Mouse (Mus musculus): Measurements from ENCODE around the gene Fars2.
A peak's percentile ranks its signal among the peaks of the same experiment; 100 is the strongest.

Gene Fars2

GRCm38 (mm10) chr13:36576781-36577180 lies 459.6 kb downstream of the Fars2 start:
- DNase-seq (ENCODE audit: low read depth, low spot score), result no peak

GRCm38 (mm10) chr13:36577916-36578568 lies 460.8 kb downstream of the Fars2 start:
- DNase-seq (ENCODE audit: low read depth, low spot score), result no peak

- peak; percentile 89 for DNase-seq (ENCODE audit: low read depth, low spot score)
Observed at GRCm38 (mm10) chr13:36578569-36579333, 461.5 kb downstream of the Fars2 start.

- peak; percentile 41 for DNase-seq (ENCODE audit: low read depth, low spot score)
Observed at GRCm38 (mm10) chr13:36582406-36583070, 465.3 kb downstream of the Fars2 start.

GRCm38 (mm10) chr13:36583481-36584151 lies 466.4 kb downstream of the Fars2 start:
- DNase-seq (ENCODE audit: low read depth, low spot score), result no peak

- DNase-seq (ENCODE audit: low read depth, low spot score), result no peak
Observed at GRCm38 (mm10) chr13:36584197-36584596, 467.0 kb downstream of the Fars2 start.

GRCm38 (mm10) chr13:36589092-36589491 lies 471.9 kb downstream of the Fars2 start:
- no peak for DNase-seq (ENCODE audit: low read depth, low spot score)

GRCm38 (mm10) chr13:36592291-36592690 lies 475.1 kb downstream of the Fars2 start:
- no peak for DNase-seq (ENCODE audit: low read depth, low spot score)

- no peak for DNase-seq (ENCODE audit: low read depth, low spot score)
Observed at GRCm38 (mm10) chr13:36606717-36607116, 489.5 kb downstream of the Fars2 start.

- no peak for DNase-seq (ENCODE audit: low read depth, low spot score)
Observed at GRCm38 (mm10) chr13:36607871-36608270, 490.7 kb downstream of the Fars2 start.

GRCm38 (mm10) chr13:36610426-36610825 lies 493.2 kb downstream of the Fars2 start:
- no peak for DNase-seq (ENCODE audit: low read depth, low spot score)

- no peak for DNase-seq (ENCODE audit: low read depth, low spot score)
Observed at GRCm38 (mm10) chr13:36612785-36613750, 495.9 kb downstream of the Fars2 start.

- DNase-seq (ENCODE audit: low read depth, low spot score), result no peak
Observed at GRCm38 (mm10) chr13:36620498-36621332, 503.5 kb downstream of the Fars2 start.

GRCm38 (mm10) chr13:36621333-36621659 lies 504.1 kb downstream of the Fars2 start:
- DNase-seq (ENCODE audit: low read depth, low spot score), result no peak

- no peak for DNase-seq (ENCODE audit: low read depth, low spot score)
Observed at GRCm38 (mm10) chr13:36623556-36623955, 506.3 kb downstream of the Fars2 start.

GRCm38 (mm10) chr13:36629154-36629553 lies 511.9 kb downstream of the Fars2 start:
- no peak for DNase-seq (ENCODE audit: low read depth, low spot score)

- DNase-seq (ENCODE audit: low read depth, low spot score), result no peak
Observed at GRCm38 (mm10) chr13:36648257-36648656, 531.0 kb downstream of the Fars2 start.

- DNase-seq (ENCODE audit: low read depth, low spot score), result no peak
Observed at GRCm38 (mm10) chr13:36654251-36654650, 537.0 kb downstream of the Fars2 start.

GRCm38 (mm10) chr13:36679345-36679744 lies 562.1 kb downstream of the Fars2 start:
- DNase-seq (ENCODE audit: low read depth, low spot score), result no peak
